Mouse (Mus musculus): ENCODE data around the gene Dlg3.

GRCm38 (mm10) chrX:100740785-100741184 is 26.7 kb upstream of the Dlg3 start:
- TF ChIP-seq CTCF (IDR thresholded peaks at IDR 0.05; ENCODE audit: control insufficient read depth, insufficient read depth, insufficient replicate concordance, low read depth, low read length) (no peak), POLR2A (IDR thresholded peaks at IDR 0.05; ENCODE audit: control insufficient read depth, low read depth, low read length) (no peak)

Data from testis, adult 2 months (tissue).